In genomic region chr17:12372021-12372420, GRCm38 (mm10) we compare ENCODE assay signal across 8 mouse cellular contexts. TPM values are rescaled to one million over a fixed set of nuclear protein-coding genes. Genes with fewer than 3 reads are reported as not detected.
DNase-seq lines count a peak whose midpoint lies in the region; ATAC-seq and TF ChIP-seq lines count a peak whose summit lies in the region.

No protein-coding gene starts in this region.

- H3K4me1 ChIP-seq in kidney, adult 2 months (ENCODE audit: control insufficient read depth, insufficient read depth, low read length): no peaks in the 10 kb centered on the region; the same call in 1 of the 2 replicates
- 0 out of 2 replicates have a peak, but pooled peaks cover 2% of the 10 kb centered on the region for H3K4me1 ChIP-seq in limb, embryonic 14.5 days (ENCODE audit: control insufficient read depth, insufficient read depth, low read length)
- no peaks in the 10 kb centered on the region for H3K4me1 ChIP-seq in midbrain, postnatal 0 days (ENCODE audit: insufficient read depth, low read length)

- no peaks in the 10 kb centered on the region for H3K36me3 ChIP-seq in kidney, adult 2 months (ENCODE audit: control insufficient read depth, insufficient read depth, low read length)
- no peaks in the 10 kb centered on the region for H3K36me3 ChIP-seq in limb, embryonic 14.5 days (ENCODE audit: control insufficient read depth, insufficient read depth, low read length)
- no peaks in the 10 kb centered on the region for H3K36me3 ChIP-seq in midbrain, postnatal 0 days (ENCODE audit: insufficient read depth, low read length)

- 7% methylated on average over 4 of the region's 4 CpGs for WGBS in kidney, adult 2 months
- WGBS in limb, embryonic 14.5 days: 30% methylated on average over 4 of the region's 4 CpGs
- 20% methylated on average over 4 of the region's 4 CpGs for WGBS in midbrain, postnatal 0 days

- peak; percentile 88 for TF ChIP-seq CTCF in kidney, adult 2 months (conservative IDR thresholded peaks at IDR 0.05; ENCODE audit: insufficient read depth, insufficient read length, low read depth, low read length)
- peak; percentile 85 for TF ChIP-seq CTCF in midbrain, postnatal 0 days (IDR thresholded peaks at IDR 0.05)

- no peak overlapping the region for H3K27ac ChIP-seq in kidney, adult 2 months (ENCODE audit: insufficient read depth, low read depth, low read length)
- no peak overlapping the region for H3K27ac ChIP-seq in limb, embryonic 14.5 days (replicated peaks; ENCODE audit: low read depth, low read length)
- no peak overlapping the region for H3K27ac ChIP-seq in midbrain, postnatal 0 days (ENCODE audit: low read depth, low read length)

- TF ChIP-seq POLR2A in kidney, adult 2 months (IDR thresholded peaks at IDR 0.05; ENCODE audit: low read depth, low read length): no peak
- TF ChIP-seq POLR2A in limb, embryonic 14.5 days (IDR thresholded peaks at IDR 0.05; ENCODE audit: borderline replicate concordance, extremely low read depth, insufficient read depth, insufficient read length): no peak

- no peak overlapping the region for H3K4me2 ChIP-seq in limb, embryonic 14.5 days (replicated peaks; ENCODE audit: low read depth, low read length, severe bottlenecking)
- H3K4me2 ChIP-seq in midbrain, postnatal 0 days (ENCODE audit: low read depth, low read length, poor library complexity, severe bottlenecking): no peak overlapping the region

- no peaks in the 10 kb centered on the region for H3K9me3 ChIP-seq in limb, embryonic 14.5 days (ENCODE audit: control insufficient read depth, low read length)
- no peaks in the 10 kb centered on the region for H3K9me3 ChIP-seq in midbrain, postnatal 0 days (ENCODE audit: low read length)

- no peak overlapping the region for H3K9ac ChIP-seq in limb, embryonic 14.5 days (ENCODE audit: low read depth, low read length, severe bottlenecking)
- H3K9ac ChIP-seq in midbrain, postnatal 0 days (replicated peaks; ENCODE audit: low read length, poor library complexity, severe bottlenecking): no peak overlapping the region

- no peak for ATAC-seq in limb, embryonic 14.5 days (ENCODE audit: low FRiP score, low read depth)
- no peak for ATAC-seq in midbrain, postnatal 0 days (ENCODE audit: low FRiP score)

- H3K27me3 ChIP-seq in kidney, adult 2 months (replicated peaks; ENCODE audit: control insufficient read depth, insufficient read depth, low read length): no peaks in the 10 kb centered on the region
- no peaks in the 10 kb centered on the region for H3K27me3 ChIP-seq in limb, embryonic 14.5 days (ENCODE audit: control insufficient read depth, insufficient read depth, low read length)
- H3K27me3 ChIP-seq in midbrain, postnatal 0 days (ENCODE audit: insufficient read depth, low read length): no peaks in the 10 kb centered on the region

- no peak overlapping the region for H3K4me3 ChIP-seq in kidney, adult 2 months (ENCODE audit: insufficient read depth, low read depth, low read length)
- H3K4me3 ChIP-seq in limb, embryonic 14.5 days (replicated peaks; ENCODE audit: low read length): no peak overlapping the region
- H3K4me3 ChIP-seq in midbrain, postnatal 0 days (ENCODE audit: low read depth, low read length): no peak overlapping the region

- DNase-seq in 3134 (ENCODE audit: extremely low read depth, insufficient read length, low spot score): peak; percentile 23
- peak; percentile 64 for DNase-seq in adrenal gland, adult 2 months
- DNase-seq in embryo, embryonic 9.5 days (ENCODE audit: extremely low spot score): peak; percentile 55
- peak; percentile 51 to 73 for DNase-seq in gastrocnemius, postnatal 4 days (ENCODE audit: low spot score in 2 of 2)
- peak; percentile 78 for DNase-seq in kidney, adult 2 months
- DNase-seq in limb, embryonic 14.5 days (ENCODE audit: low spot score): peak; percentile 54
- DNase-seq in midbrain, postnatal 0 days (ENCODE audit: low spot score): peak; percentile 75
- DNase-seq in spleen, postnatal 36 days (ENCODE audit: low spot score in 2 of 2): peak; percentile 55 to 69

RNA-seq across cellular contexts. Expression of gene Plg, which starts 6.4 kb away (rescaled TPM):
- 1 to 10 TPM in 1 of 2 experiments, under 1 TPM in 1; 0.14 to 5.4 TPM for total RNA-seq in adrenal gland, adult 2 months (2021)
- 0.03 and 0.33 TPM in 2 replicates for polyA plus RNA-seq in adrenal gland, adult 2 months (2012; rRNA removed)
- total RNA-seq in gastrocnemius, postnatal 4 days (2021): 1 to 10 TPM in 1 of 2 experiments, under 1 TPM in 1; 0.52 to 4.1 TPM
- 0.03 and 0.07 TPM in 2 replicates for polyA plus RNA-seq in kidney, adult 2 months (2012; rRNA removed)
- 0.04 and 0.20 TPM in 2 replicates for polyA plus RNA-seq in limb, embryonic 14.5 days (2012; rRNA removed)
- polyA plus RNA-seq in limb, embryonic 14.5 days (2014; fragmentation: Nextera tagmentation; extraction: Ambion mirVana): not detected in 2 replicates
- not detected in 2 replicates for total RNA-seq in midbrain, postnatal 0 days (2014; rRNA removed)
- not detected in 2 replicates for polyA plus RNA-seq in midbrain, postnatal 0 days (2015; fragmentation: Nextera tagmentation; extraction: Ambion mirVana)

RNA-seq across cellular contexts. Expression of gene Map3k4, which starts 53.4 kb away (rescaled TPM):
- 10 to 100 TPM; 24.6 to 30.7 TPM for total RNA-seq in adrenal gland, adult 2 months (2021)
- polyA plus RNA-seq in adrenal gland, adult 2 months (2012; rRNA removed): 51.3 and 52.1 TPM in 2 replicates
- total RNA-seq in gastrocnemius, postnatal 4 days (2021): 10 to 100 TPM; 26.1 to 32.0 TPM
- polyA plus RNA-seq in kidney, adult 2 months (2012; rRNA removed): 17.6 and 26.2 TPM in 2 replicates
- polyA plus RNA-seq in limb, embryonic 14.5 days (2012; rRNA removed): 28.6 and 28.9 TPM in 2 replicates
- polyA plus RNA-seq in limb, embryonic 14.5 days (2014; fragmentation: Nextera tagmentation; extraction: Ambion mirVana): 36.4 and 38.8 TPM in 2 replicates
- total RNA-seq in midbrain, postnatal 0 days (2014; rRNA removed): 36.1 and 37.1 TPM in 2 replicates
- 35.1 and 47.9 TPM in 2 replicates for polyA plus RNA-seq in midbrain, postnatal 0 days (2015; fragmentation: Nextera tagmentation; extraction: Ambion mirVana)

Comparison
In these comparisons a context has a peak if more than half of its experiments do, and no peak if none do; other contexts are left out.
1. DNase-seq: peak in every context shown above with its lines; median percentile 78 in kidney, adult 2 months; 75 in midbrain, postnatal 0 days; 64 in adrenal gland, adult 2 months; 62 in gastrocnemius, postnatal 4 days; 62 in spleen, postnatal 36 days; 55 in embryo, embryonic 9.5 days; 54 in limb, embryonic 14.5 days; 23 in 3134.